24 mouse cellular contexts compared by ENCODE assay signal in genomic region chr13:17689461-17689860, GRCm38 (mm10). TPM values are rescaled to one million over a fixed set of nuclear protein-coding genes. Genes with fewer than 3 reads are reported as not detected.
DNase-seq lines count a peak whose midpoint lies in the region; ATAC-seq and TF ChIP-seq lines count a peak whose summit lies in the region.
"Had no signal": no experiment of that assay in that cellular context is flagged by ENCODE, and none has a peak within 500 bp of the region (broad histone marks: within the 10 kb centered on the region; RNA-seq: fewer than 3 reads in every experiment).

No protein-coding gene starts in this region.

- no peaks in the 10 kb centered on the region for H3K27me3 ChIP-seq in liver, adult 2 months (ENCODE audit: control insufficient read depth, insufficient read depth, low read length)
- no peaks in the 10 kb centered on the region for H3K27me3 ChIP-seq in liver, embryonic 12.5 days (replicated peaks)
- H3K27me3 ChIP-seq: CH12.LX; embryonic facial prominence, embryonic 12.5 days; forebrain, embryonic 13.5 days; forebrain, embryonic 15.5 days; Patski had no signal

- H3K4me1 ChIP-seq in liver, adult 2 months (ENCODE audit: control insufficient read depth, insufficient read depth, low read length): peaks cover 15% of the 10 kb centered on the region
- H3K4me1 ChIP-seq in liver, embryonic 12.5 days: peaks cover 9% of the 10 kb centered on the region
- H3K4me1 ChIP-seq: embryonic facial prominence, embryonic 10.5 days; embryonic facial prominence, embryonic 12.5 days; forebrain, embryonic 13.5 days had no signal

- H3K9ac ChIP-seq in liver, adult 2 months (ENCODE audit: low read depth, low read length): no peak overlapping the region
- H3K9ac ChIP-seq in liver, embryonic 12.5 days: no peak overlapping the region
- H3K9ac ChIP-seq: embryonic facial prominence, embryonic 12.5 days; forebrain, embryonic 13.5 days; forebrain, embryonic 15.5 days had no signal

- ATAC-seq in liver, embryonic 12.5 days: no peak
- ATAC-seq: activated CD4-positive, CD25-positive, alpha-beta regulatory T cell, adult 4 months; CD4-positive, CD25-positive, alpha-beta regulatory T cell, adult 4 months; forebrain, embryonic 13.5 days; forebrain, embryonic 15.5 days had no signal

- H3K27ac ChIP-seq in liver, adult 2 months (replicated peaks; ENCODE audit: insufficient read depth, low read depth, low read length): no peak overlapping the region
- H3K27ac ChIP-seq in liver, embryonic 12.5 days: no peak overlapping the region
- H3K27ac ChIP-seq: embryonic facial prominence, embryonic 10.5 days; embryonic facial prominence, embryonic 12.5 days; forebrain, embryonic 13.5 days; forebrain, embryonic 15.5 days had no signal

- peak; percentile 12 for DNase-seq in kidney, adult 11 months
- DNase-seq in kidney, postnatal 25 days: no peak
- DNase-seq in kidney, adult 8-10 months: peak; percentile 13 to 68
- no peak for DNase-seq in kidney, postnatal 4 days
- peak; percentile 76 for DNase-seq in liver, adult 2 months (ENCODE audit: extremely low read depth, low read depth, low spot score)
- DNase-seq: adrenal gland, adult 8-10 months; adrenal gland, postnatal 14 days; adrenal gland, postnatal 36 days; B cell, adult 2 months; cerebellum, adult 11-12 months; cerebellum, adult 2 months; cerebellum, adult 9-10 months; cerebellum, postnatal 10 days; cerebellum, postnatal 25 days had no signal

- no peaks in the 10 kb centered on the region for H3K36me3 ChIP-seq in liver, adult 2 months (ENCODE audit: control insufficient read depth, insufficient read depth, low read length)
- H3K36me3 ChIP-seq in liver, embryonic 12.5 days: no peaks in the 10 kb centered on the region
- H3K36me3 ChIP-seq: embryonic facial prominence, embryonic 10.5 days; embryonic facial prominence, embryonic 12.5 days; forebrain, embryonic 15.5 days; G1E had no signal

- no peak overlapping the region for H3K4me3 ChIP-seq in liver, adult 2 months (ENCODE audit: insufficient read depth, low read depth, low read length)
- no peak overlapping the region for H3K4me3 ChIP-seq in liver, embryonic 12.5 days
- H3K4me3 ChIP-seq: embryonic facial prominence, embryonic 10.5 days; embryonic facial prominence, embryonic 12.5 days; forebrain, embryonic 13.5 days; forebrain, embryonic 15.5 days had no signal

- no peaks in the 10 kb centered on the region for H3K9me3 ChIP-seq in liver, embryonic 12.5 days (replicated peaks)
- H3K9me3 ChIP-seq: embryonic facial prominence, embryonic 10.5 days; embryonic facial prominence, embryonic 12.5 days; forebrain, embryonic 13.5 days; forebrain, embryonic 15.5 days; G1E had no signal

- TF ChIP-seq CTCF in liver, adult 2 months (IDR thresholded peaks at IDR 0.05; ENCODE audit: low read depth, low read length): no peak

- TF ChIP-seq POLR2A in liver, adult 2 months (IDR thresholded peaks at IDR 0.05; ENCODE audit: extremely low read depth, insufficient read depth, low read length): no peak

- H3K4me2 ChIP-seq in liver, embryonic 12.5 days: no peak overlapping the region
- H3K4me2 ChIP-seq: embryonic facial prominence, embryonic 12.5 days; forebrain, embryonic 13.5 days; forebrain, embryonic 15.5 days had no signal

- no peaks in the 10 kb centered on the region; the same call in 1 of the 2 replicates for H3K79me2 ChIP-seq in liver, adult 2 months (ENCODE audit: control insufficient read depth, insufficient read depth, low read length)

RNA-seq across cellular contexts. Expression of gene Mplkip, which starts 5.5 kb away (rescaled TPM):
- 8.4 and 10.5 TPM in 2 replicates for total RNA-seq in liver, adult 2 months (2014; rRNA removed)
- 4.8 and 6.0 TPM in 2 replicates for polyA plus RNA-seq in liver, adult 2 months (2012; rRNA removed)
- polyA plus RNA-seq in liver, embryonic 12.5 days (2016; fragmentation: Nextera tagmentation; extraction: Ambion mirVana): 42.8 and 43.9 TPM in 2 replicates

RNA-seq across cellular contexts. Expression of gene Sugct, which starts 5.9 kb away (rescaled TPM):
- total RNA-seq in liver, adult 2 months (2014; rRNA removed): 22.8 and 25.4 TPM in 2 replicates
- 10.9 and 12.7 TPM in 2 replicates for polyA plus RNA-seq in liver, adult 2 months (2012; rRNA removed)
- polyA plus RNA-seq in liver, embryonic 12.5 days (2016; fragmentation: Nextera tagmentation; extraction: Ambion mirVana): 3.1 and 3.3 TPM in 2 replicates

Comparison
In these comparisons a context has a peak if more than half of its experiments do, and no peak if none do; other contexts are left out.
1. DNase-seq: peak in kidney, adult 11 months (single experiment), kidney, adult 8-10 months (2 of 2) and liver, adult 2 months (single experiment); none in kidney, postnatal 25 days (0 of 2) and kidney, postnatal 4 days (0 of 2).